Mouse (Mus musculus): ENCODE results near the gene Eif3c. TPM values are rescaled to one million over a fixed set of nuclear protein-coding genes. Genes with fewer than 3 reads are reported as not detected.

Gene Eif3c
- total and polyA plus RNA-seq, 3 experiments: 233 to 819 (median 404) TPM

GRCm38 (mm10) chr7:126584506-126584977, 18.3 kb upstream of the Eif3c start, which contains the start of gene Apobr (continued):
- TF ChIP-seq POLR2AphosphoS5 (IDR thresholded peaks at IDR 0.05; ENCODE audit: borderline replicate concordance, low read depth, low read length) (no peak), SIN3A (IDR thresholded peaks at IDR 0.05; ENCODE audit: low read length) (peak; percentile 36; the same call in 1 of the 2 replicates)

DNA sequence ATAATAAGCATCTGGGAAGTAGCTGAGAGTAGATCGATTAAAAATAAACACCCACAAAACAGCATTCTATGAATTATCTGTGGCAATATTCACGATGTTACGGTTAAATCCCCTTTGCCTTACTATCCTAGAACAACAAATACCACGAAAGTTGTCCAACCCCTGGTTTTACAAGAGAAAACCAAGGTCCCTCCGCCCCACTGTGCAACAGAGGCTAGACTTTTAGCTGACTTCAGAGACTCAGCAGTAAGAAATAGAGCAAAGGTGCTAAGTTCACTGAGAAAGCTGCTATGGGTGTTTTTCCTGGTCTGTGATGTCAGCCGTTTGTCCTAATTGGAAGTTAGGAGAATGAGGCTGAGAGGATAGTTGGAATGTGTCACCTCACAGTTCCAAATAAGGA, 17.6 kb upstream of the Eif3c start:
- Histone ChIP-seq H3K4me3 (ENCODE audit: control insufficient read depth in 1 of 2, insufficient read depth in 1 of 2, low read depth in 2 of 2, low read length in 2 of 2) (peak overlapping the region; percentile 48 to 82), H3K36me3 (ENCODE audit: control insufficient read depth in 1 of 2, insufficient read depth in 2 of 2, low read length in 2 of 2) (peaks cover 0 to 20% of the 10 kb centered on the region in 2 experiments; a peak in 2 of 4 replicates), H3K27ac (ENCODE audit: control insufficient read depth, low read depth, low read length) (peak overlapping the region; percentile 95), H3K27me3 (ENCODE audit: control insufficient read depth in 1 of 2, insufficient read depth in 2 of 2, low read length in 2 of 2) (no peaks in the 10 kb centered on the region), H3K9ac (ENCODE audit: control insufficient read depth, low read depth, low read length, poor library complexity, severe bottlenecking) (peak overlapping the region; percentile 85), H3K9me3 (replicated peaks; ENCODE audit: insufficient read depth, low read length) (no peaks in the 10 kb centered on the region), H3K79me2 (ENCODE audit: control insufficient read depth, insufficient read depth, low read length, poor library complexity) (peaks cover 3% of the 10 kb centered on the region; the same call in 1 of the 2 replicates), H3K4me1 (ENCODE audit: control insufficient read depth in 1 of 2, insufficient read depth in 2 of 2, low read length in 2 of 2) (peaks cover 7 to 34% of the 10 kb centered on the region in 2 experiments)
- TF ChIP-seq RCOR1 (IDR thresholded peaks at IDR 0.05; ENCODE audit: low read depth, low read length) (no peak), NELFE (IDR thresholded peaks at IDR 0.05; ENCODE audit: low read depth, low read length) (peak; percentile 9; the same call in 1 of the 2 replicates)
- peak; percentile 61 for DNase-seq (ENCODE audit: low read depth, low spot score)

- H3K36me3 ChIP-seq (ENCODE audit: control insufficient read depth in 1 of 2, insufficient read depth in 2 of 2, low read length in 2 of 2): peaks cover 0 to 20% of the 10 kb centered on the region in 2 experiments; a peak in 2 of 4 replicates
- H3K4me1 ChIP-seq (ENCODE audit: control insufficient read depth in 1 of 2, insufficient read depth in 2 of 2, low read length in 2 of 2): peaks cover 7 to 34% of the 10 kb centered on the region in 2 experiments
- H3K9me3 ChIP-seq (replicated peaks; ENCODE audit: insufficient read depth, low read length): no peaks in the 10 kb centered on the region
- H3K9ac ChIP-seq (ENCODE audit: control insufficient read depth, low read depth, low read length, poor library complexity, severe bottlenecking): peak overlapping the region; percentile 85
- H3K27ac ChIP-seq (ENCODE audit: control insufficient read depth, low read depth, low read length): peak overlapping the region; percentile 95
- peak; percentile 92 for DNase-seq (ENCODE audit: low read depth, low spot score)
- H3K27me3 ChIP-seq (ENCODE audit: control insufficient read depth in 1 of 2, insufficient read depth in 2 of 2, low read length in 2 of 2): no peaks in the 10 kb centered on the region
- peaks cover 3% of the 10 kb centered on the region; the same call in 1 of the 2 replicates for H3K79me2 ChIP-seq (ENCODE audit: control insufficient read depth, insufficient read depth, low read length, poor library complexity)
- peak overlapping the region; percentile 48 to 82 for H3K4me3 ChIP-seq (ENCODE audit: control insufficient read depth in 1 of 2, insufficient read depth in 1 of 2, low read depth in 2 of 2, low read length in 2 of 2)
- no peak for TF ChIP-seq RAD21 (IDR thresholded peaks at IDR 0.05; ENCODE audit: low read depth, low read length)
- TF ChIP-seq GATA1 (IDR thresholded peaks at IDR 0.05; ENCODE audit: low read depth, low read length): no peak
- no peak for TF ChIP-seq ZNF384 (IDR thresholded peaks at IDR 0.05; ENCODE audit: low read depth, low read length)
- TF ChIP-seq ZMIZ1 (IDR thresholded peaks at IDR 0.05; ENCODE audit: low read depth, low read length): no peak
- no peak for TF ChIP-seq RCOR1 (IDR thresholded peaks at IDR 0.05; ENCODE audit: low read depth, low read length)
- no peak for TF ChIP-seq GABPA (IDR thresholded peaks at IDR 0.05; ENCODE audit: low read depth, low read length)
- no peak for TF ChIP-seq MEF2A (IDR thresholded peaks at IDR 0.05; ENCODE audit: extremely low read depth, insufficient replicate concordance, low read depth, low read length, poor library complexity, severe bottlenecking)
- TF ChIP-seq CTCF (IDR thresholded peaks at IDR 0.05 in 2 of 3, conservative IDR thresholded peaks at IDR 0.05 in 1 of 3; ENCODE audit: control insufficient read depth in 1 of 3, insufficient read depth in 1 of 3, low read depth in 2 of 3, low read length in 3 of 3, poor library complexity in 1 of 3, severe bottlenecking in 1 of 3): no peak
- no peak for TF ChIP-seq E2F4 (IDR thresholded peaks at IDR 0.05; ENCODE audit: borderline replicate concordance, low read depth, low read length)
- peak; percentile 84 for TF ChIP-seq MYC (IDR thresholded peaks at IDR 0.05; ENCODE audit: low read depth, low read length)
- TF ChIP-seq CHD2 (IDR thresholded peaks at IDR 0.05; ENCODE audit: low read length): no peak
- TF ChIP-seq MXI1 (IDR thresholded peaks at IDR 0.05; ENCODE audit: low read depth, low read length): peak; percentile 76
- peak; percentile 98 for TF ChIP-seq USF1 (IDR thresholded peaks at IDR 0.05; ENCODE audit: low read depth, low read length)
- peak; percentile 91 for TF ChIP-seq HCFC1 (IDR thresholded peaks at IDR 0.05; ENCODE audit: low read depth, low read length)
- no peak for TF ChIP-seq EP300 (IDR thresholded peaks at IDR 0.05; ENCODE audit: low read depth in 1 of 2, low read length in 2 of 2)
- peak; percentile 94 for TF ChIP-seq ELF1 (IDR thresholded peaks at IDR 0.05; ENCODE audit: low read depth, low read length)
- TF ChIP-seq MAFK (IDR thresholded peaks at IDR 0.05; ENCODE audit: borderline replicate concordance, low read depth, low read length): no peak
- TF ChIP-seq SMC3 (IDR thresholded peaks at IDR 0.05; ENCODE audit: low read depth, low read length): no peak
- no peak for TF ChIP-seq MYB (IDR thresholded peaks at IDR 0.05; ENCODE audit: low read depth, low read length)
- peak; percentile 97 to 99 for TF ChIP-seq USF2 (IDR thresholded peaks at IDR 0.05; ENCODE audit: borderline replicate concordance in 1 of 2, insufficient read depth in 1 of 2, low read depth in 1 of 2, low read length in 2 of 2)
- peak; percentile 70 for TF ChIP-seq ETS1 (IDR thresholded peaks at IDR 0.05; ENCODE audit: low read depth, low read length)
- TF ChIP-seq MAZ (IDR thresholded peaks at IDR 0.05; ENCODE audit: low read depth, low read length): no peak
- no peak; the same call in 1 of the 2 replicates for TF ChIP-seq NELFE (IDR thresholded peaks at IDR 0.05; ENCODE audit: low read depth, low read length)
- peak; percentile 97 for TF ChIP-seq SIN3A (IDR thresholded peaks at IDR 0.05; ENCODE audit: low read length)
- TF ChIP-seq UBTF (IDR thresholded peaks at IDR 0.05; ENCODE audit: borderline replicate concordance, insufficient read depth, low read depth, low read length): no peak
- TF ChIP-seq TBP (IDR thresholded peaks at IDR 0.05; ENCODE audit: low read depth, low read length): peak; percentile 87
- peak in 1 of 2 experiments; percentile 53; a peak in 2 of 4 replicates for TF ChIP-seq POLR2A (IDR thresholded peaks at IDR 0.05; ENCODE audit: control insufficient read depth in 1 of 2, insufficient read depth in 1 of 2, low read depth in 1 of 2, low read length in 2 of 2, poor library complexity in 1 of 2)
Observed at GRCm38 (mm10) chr7:126583251-126583709, 17.1 kb upstream of the Eif3c start.

Data from MEL (cell line).